Mouse (Mus musculus) embryonic fibroblast, embryonic 13.5 days (primary cell): ENCODE data around the gene Prdm16.

Experiments used
- CTCF ChIP-seq: IDR thresholded peaks from 2 replicates; pipeline ENCODE4 v1.5.1; 2011; ENCODE audit warnings: mild to moderate bottlenecking, control low read depth, low read length, moderate library complexity, borderline replicate concordance; ENCODE audit not compliant: insufficient read depth
- POLR2A ChIP-seq: IDR thresholded peaks from 2 replicates; pipeline ENCODE4 v1.6.1; 2011; ENCODE audit warnings: low read depth, mild to moderate bottlenecking, control low read depth, low read length, moderate library complexity

GRCm38 (mm10) chr4:154333300-154333699 is 303.4 kb downstream of the Prdm16 start:
- TF ChIP-seq CTCF (no peak), POLR2A (no peak)
